Mouse (Mus musculus): Measurements from ENCODE around the gene Dixdc1.
A peak's percentile ranks its signal among the peaks of the same experiment; 100 is the strongest.

The Dixdc1 gene

GRCm38 (mm10) chr9:50700921-50701691 lies 38.2 kb downstream of the Dixdc1 start:
- DNase-seq (ENCODE audit: low read depth, low spot score): no peak

- no peak for DNase-seq (ENCODE audit: low read depth, low spot score)
Measured at GRCm38 (mm10) chr9:50698418-50699409, 40.6 kb downstream of the Dixdc1 start.

GRCm38 (mm10) chr9:50697706-50698041 lies 41.6 kb downstream of the Dixdc1 start:
- peak; percentile 76 for DNase-seq (ENCODE audit: low read depth, low spot score)

GRCm38 (mm10) chr9:50696851-50697705 lies 42.2 kb downstream of the Dixdc1 start:
- DNase-seq (ENCODE audit: low read depth, low spot score): no peak

- DNase-seq (ENCODE audit: low read depth, low spot score): no peak
Measured at GRCm38 (mm10) chr9:50695153-50695552, 44.2 kb downstream of the Dixdc1 start.

- no peak for DNase-seq (ENCODE audit: low read depth, low spot score)
Measured at GRCm38 (mm10) chr9:50693631-50694030, 45.7 kb downstream of the Dixdc1 start.

GRCm38 (mm10) chr9:50692626-50693580 lies 46.4 kb downstream of the Dixdc1 start:
- no peak for DNase-seq (ENCODE audit: low read depth, low spot score)

- no peak for DNase-seq (ENCODE audit: low read depth, low spot score)
Measured at GRCm38 (mm10) chr9:50686866-50687652, 52.3 kb downstream of the Dixdc1 start.

GRCm38 (mm10) chr9:50681727-50682126 lies 57.6 kb downstream of the Dixdc1 start:
- no peak for DNase-seq (ENCODE audit: low read depth, low spot score)

GRCm38 (mm10) chr9:50679406-50679805 lies 59.9 kb downstream of the Dixdc1 start:
- DNase-seq (ENCODE audit: low read depth, low spot score): no peak

- DNase-seq (ENCODE audit: low read depth, low spot score): no peak
Measured at GRCm38 (mm10) chr9:50674771-50675170, 64.5 kb downstream of the Dixdc1 start.

- no peak for DNase-seq (ENCODE audit: low read depth, low spot score)
Measured at GRCm38 (mm10) chr9:50670690-50671089, 68.6 kb downstream of the Dixdc1 start.

- no peak for DNase-seq (ENCODE audit: low read depth, low spot score)
Measured at GRCm38 (mm10) chr9:50667579-50668498, 71.5 kb downstream of the Dixdc1 start.

GRCm38 (mm10) chr9:50666442-50666841 lies 72.9 kb downstream of the Dixdc1 start:
- no peak for DNase-seq (ENCODE audit: low read depth, low spot score)

- DNase-seq (ENCODE audit: low read depth, low spot score): no peak
Measured at GRCm38 (mm10) chr9:50664826-50665225, 74.5 kb downstream of the Dixdc1 start.

- no peak for DNase-seq (ENCODE audit: low read depth, low spot score)
Measured at GRCm38 (mm10) chr9:50660431-50660830, 78.9 kb downstream of the Dixdc1 start.

- DNase-seq (ENCODE audit: low read depth, low spot score): peak; percentile 72
Measured at GRCm38 (mm10) chr9:50659392-50660217, 79.7 kb downstream of the Dixdc1 start, which contains the start of gene Dlat. Gene Dlat (minus strand): TSS chr9:50659780.

All from brain, embryonic 18.5 days (tissue).